Comparison of ENCODE assay signal across 36 mouse cellular contexts in genomic region chr13:54670491-54670890, GRCm38 (mm10). TPM values are rescaled to one million over a fixed set of nuclear protein-coding genes. Genes with fewer than 3 reads are reported as not detected.
A peak's percentile ranks its signal among the peaks of the same experiment; 100 is the strongest.
DNase-seq lines count a peak whose midpoint lies in the region; ATAC-seq lines count a peak whose summit lies in the region.
"Had no signal": no experiment of that assay in that cellular context is flagged by ENCODE, and none has a peak within 500 bp of the region (broad histone marks: within the 10 kb centered on the region; RNA-seq: fewer than 3 reads in every experiment).

No protein-coding gene starts in this region.

- intact Hi-C loops in heart, postnatal 10 days (cut with DNase I), result no loop called here

- peak; percentile 16; the same call in 1 of the 2 replicates for ATAC-seq in kidney, embryonic 14.5 days (ENCODE audit: low FRiP score, low TSS enrichment)
- no peak for ATAC-seq in kidney, embryonic 15.5 days (replicated peaks; ENCODE audit: low FRiP score)
- no peak for ATAC-seq in monocyte, adult 5-6 weeks (replicated peaks; ENCODE audit: insufficient number of reproducible peaks, low FRiP score, low TSS enrichment, poor library complexity, severe bottlenecking)
- ATAC-seq: forebrain, embryonic 15.5 days; intestine, postnatal 0 days; midbrain, embryonic 15.5 days had no signal

- 77% methylated on average over 2 of the region's 2 CpGs for WGBS in kidney, embryonic 14.5 days
- 81% methylated on average over 2 of the region's 2 CpGs for WGBS in kidney, embryonic 15.5 days

- no peaks in the 10 kb centered on the region for H3K27me3 ChIP-seq in kidney, embryonic 14.5 days (ENCODE audit: control insufficient read depth, insufficient read depth, low read length)
- no peaks in the 10 kb centered on the region for H3K27me3 ChIP-seq in kidney, embryonic 15.5 days
- H3K27me3 ChIP-seq: embryonic facial prominence, embryonic 13.5 days; forebrain, embryonic 15.5 days; hindbrain, embryonic 13.5 days; midbrain, embryonic 15.5 days had no signal

- H3K4me2 ChIP-seq in kidney, embryonic 14.5 days (replicated peaks; ENCODE audit: low read depth, low read length), result no peak overlapping the region
- H3K4me2 ChIP-seq in kidney, embryonic 15.5 days, result no peak overlapping the region
- H3K4me2 ChIP-seq: embryonic facial prominence, embryonic 13.5 days; forebrain, embryonic 15.5 days; heart, embryonic 11.5 days; hindbrain, embryonic 13.5 days; midbrain, embryonic 15.5 days had no signal

- no peak overlapping the region for H3K27ac ChIP-seq in kidney, embryonic 14.5 days (ENCODE audit: low read depth, low read length)
- no peak overlapping the region for H3K27ac ChIP-seq in kidney, embryonic 15.5 days
- H3K27ac ChIP-seq: embryonic facial prominence, embryonic 13.5 days; forebrain, embryonic 10.5 days; forebrain, embryonic 15.5 days; hindbrain, embryonic 13.5 days; liver, embryonic 14.5 days; macrophage; midbrain, embryonic 10.5 days; midbrain, embryonic 15.5 days; stomach, postnatal 0 days had no signal

- no peak overlapping the region for H3K9ac ChIP-seq in kidney, embryonic 14.5 days (ENCODE audit: low read depth, low read length)
- H3K9ac ChIP-seq in kidney, embryonic 15.5 days, result no peak overlapping the region
- H3K9ac ChIP-seq: embryonic facial prominence, embryonic 13.5 days; forebrain, embryonic 15.5 days; hindbrain, embryonic 13.5 days; liver, embryonic 14.5 days; midbrain, embryonic 15.5 days had no signal

- peak; percentile 35 for DNase-seq in embryo, embryonic 10 days (ENCODE audit: low spot score)
- DNase-seq in embryo, embryonic 10.5 days (ENCODE audit: low spot score), result no peak
- peak; percentile 82 for DNase-seq in ZHBTc4 (ENCODE audit: low read depth, low spot score)
- no peak for DNase-seq in gastrocnemius, postnatal 10 days
- DNase-seq in heart, postnatal 10 days, result no peak
- DNase-seq: adrenal gland, postnatal 14 days; cerebellum, adult 11 months; cerebellum, adult 9-10 months; cerebellum, postnatal 36 days; gastrocnemius, postnatal 36 days; heart, adult 18-20 months; heart, postnatal 4 days; layer of hippocampus, postnatal 36 days; left cerebral cortex, postnatal 4 days; lung, adult 2 months; lung, postnatal 10 days; spleen, adult 18-20 months; thymus, adult 18-20 months; thymus, postnatal 36 days had no signal

- no peaks in the 10 kb centered on the region for H3K4me1 ChIP-seq in kidney, embryonic 14.5 days (ENCODE audit: control insufficient read depth, insufficient read depth, low read length)
- no peaks in the 10 kb centered on the region for H3K4me1 ChIP-seq in kidney, embryonic 15.5 days
- H3K4me1 ChIP-seq: embryonic facial prominence, embryonic 13.5 days; forebrain, embryonic 10.5 days; forebrain, embryonic 15.5 days; hindbrain, embryonic 13.5 days; midbrain, embryonic 10.5 days; midbrain, embryonic 15.5 days had no signal

- H3K9me3 ChIP-seq in kidney, embryonic 14.5 days (ENCODE audit: control insufficient read depth, low read length), result no peaks in the 10 kb centered on the region
- no peaks in the 10 kb centered on the region for H3K9me3 ChIP-seq in kidney, embryonic 15.5 days (replicated peaks)
- H3K9me3 ChIP-seq: embryonic facial prominence, embryonic 13.5 days; forebrain, embryonic 10.5 days; forebrain, embryonic 15.5 days; hindbrain, embryonic 13.5 days; midbrain, embryonic 15.5 days had no signal

- no peak overlapping the region for H3K4me3 ChIP-seq in kidney, embryonic 14.5 days (ENCODE audit: low read length)
- no peak overlapping the region for H3K4me3 ChIP-seq in kidney, embryonic 15.5 days (replicated peaks)
- H3K4me3 ChIP-seq: embryonic facial prominence, embryonic 13.5 days; forebrain, embryonic 10.5 days; forebrain, embryonic 15.5 days; hindbrain, embryonic 13.5 days; midbrain, embryonic 10.5 days; midbrain, embryonic 15.5 days had no signal

- no peaks in the 10 kb centered on the region for H3K36me3 ChIP-seq in kidney, embryonic 14.5 days (ENCODE audit: control insufficient read depth, insufficient read depth, low read length)
- H3K36me3 ChIP-seq in kidney, embryonic 15.5 days, result peaks cover 2% of the 10 kb centered on the region; the same call in 1 of the 2 replicates
- H3K36me3 ChIP-seq: midbrain, embryonic 15.5 days had no signal

RNA-seq across cellular contexts. Expression of gene Rnf44, which starts 23.2 kb away (rescaled TPM):
- polyA plus RNA-seq in kidney, embryonic 14.5 days (2014; fragmentation: Nextera tagmentation; extraction: Ambion mirVana), result 74.0 and 92.7 TPM in 2 replicates
- polyA plus RNA-seq in kidney, embryonic 15.5 days (2015; fragmentation: Nextera tagmentation; extraction: Ambion mirVana), result 78.5 and 83.8 TPM in 2 replicates
- 10 to 100 TPM; 32.5 to 35.3 TPM for total RNA-seq in gastrocnemius, postnatal 10 days (2021)
- 10 to 100 TPM; 61.2 to 62.2 TPM for total RNA-seq in heart, postnatal 10 days (2021)
- total RNA-seq in monocyte, adult 5-6 weeks (2017), result 17.1 to 52.7 TPM (median 36.1 TPM) in 3 replicates

RNA-seq across cellular contexts. Expression of gene Cdhr2, which starts 30.8 kb away (rescaled TPM):
- 1.2 and 1.9 TPM in 2 replicates for polyA plus RNA-seq in kidney, embryonic 14.5 days (2014; fragmentation: Nextera tagmentation; extraction: Ambion mirVana)
- polyA plus RNA-seq in kidney, embryonic 15.5 days (2015; fragmentation: Nextera tagmentation; extraction: Ambion mirVana), result 5.4 TPM in 2 replicates
- total RNA-seq in gastrocnemius, postnatal 10 days (2021), result under 1 TPM in 1 of 2 experiments, not detected in 1; 0.07 TPM
- not detected for total RNA-seq in heart, postnatal 10 days (2021)
- 0.10 TPM in 1 of 3 replicates, not detected in the others for total RNA-seq in monocyte, adult 5-6 weeks (2017)
- total RNA-seq: gastrocnemius, adult 18-20 months; gastrocnemius, postnatal 36 days; heart, adult 18-20 months; heart, postnatal 4 days; MEL; neutrophil, adult 5-6 weeks had no signal
- polyA plus RNA-seq: embryonic facial prominence, embryonic 13.5 days; macrophage; midbrain, embryonic 10.5 days had no signal

RNA-seq across cellular contexts. Expression of gene Faf2, which starts 48.9 kb away (rescaled TPM):
- polyA plus RNA-seq in kidney, embryonic 14.5 days (2014; fragmentation: Nextera tagmentation; extraction: Ambion mirVana), result 87.5 and 126 TPM in 2 replicates
- polyA plus RNA-seq in kidney, embryonic 15.5 days (2015; fragmentation: Nextera tagmentation; extraction: Ambion mirVana), result 77.2 and 77.4 TPM in 2 replicates
- 10 to 100 TPM; 21.7 to 27.3 TPM for total RNA-seq in gastrocnemius, postnatal 10 days (2021)
- total RNA-seq in heart, postnatal 10 days (2021), result 10 to 100 TPM; 30.9 to 33.1 TPM
- 33.8 to 63.9 TPM (median 38.3 TPM) in 3 replicates for total RNA-seq in monocyte, adult 5-6 weeks (2017)

RNA-seq across cellular contexts. Expression of gene Cltb, which starts 59.3 kb away (rescaled TPM):
- polyA plus RNA-seq in kidney, embryonic 14.5 days (2014; fragmentation: Nextera tagmentation; extraction: Ambion mirVana), result 36.3 TPM in 2 replicates
- polyA plus RNA-seq in kidney, embryonic 15.5 days (2015; fragmentation: Nextera tagmentation; extraction: Ambion mirVana), result 44.8 and 45.6 TPM in 2 replicates
- total RNA-seq in gastrocnemius, postnatal 10 days (2021), result 10 to 100 TPM; 82.3 to 88.0 TPM
- 100 to 1,000 TPM in 1 of 2 experiments, 10 to 100 TPM in 1; 99.4 to 103 TPM for total RNA-seq in heart, postnatal 10 days (2021)
- 19.8 to 45.0 TPM (median 35.6 TPM) in 3 replicates for total RNA-seq in monocyte, adult 5-6 weeks (2017)

Comparison
In these comparisons a context has a peak if more than half of its experiments do, and no peak if none do; other contexts are left out.
1. DNase-seq: peak in embryo, embryonic 10 days (single experiment) and ZHBTc4 (single experiment); none in embryo, embryonic 10.5 days (single experiment), gastrocnemius, postnatal 10 days (single experiment) and heart, postnatal 10 days (0 of 2).